Mouse (Mus musculus) large intestine, adult 2 months (tissue): Measurements from ENCODE around the gene Nat8f1. TPM values are rescaled to one million over a fixed set of nuclear protein-coding genes. Genes with fewer than 3 reads are reported as not detected.
A peak's percentile ranks its signal among the peaks of the same experiment; 100 is the strongest.
"Not testable (repeated sequence)": the region's sequence is repeated elsewhere in the genome, so short reads cannot be mapped to it uniquely, and the experiment has no call there.

ENCODE experiments used
- DNase-seq: peaks from one replicate; pipeline ENCODE4 v3.0.0-alpha.2; 2012; ENCODE audit warnings: low read depth, low spot score
- WGBS: fragments of 180-500 bp; shearing (Covaris S2); methylation state at CpG from one replicate; pipeline ENCODE4 v1.1.7; 2018; 5-methylcytosine and 5-hydroxymethylcytosine counted together
- polyA plus RNA-seq: library from polyadenylated mRNA; depleted of rRNA; stranded (reverse); fragments of >200 nt; gene quantifications from 2 replicates; pipeline ENCODE4 v1.2.3, GENCODE M21; 2012

Nat8f1 gene
- polyA plus RNA-seq, 1 experiment, result 12.6 TPM

- no peak for DNase-seq
- 92% methylated on average over 1 of the region's 1 CpGs for WGBS
Observed at GRCm38 (mm10) chr6:85909704-85910103, 5.8 kb downstream of the Nat8f1 start.

DNA sequence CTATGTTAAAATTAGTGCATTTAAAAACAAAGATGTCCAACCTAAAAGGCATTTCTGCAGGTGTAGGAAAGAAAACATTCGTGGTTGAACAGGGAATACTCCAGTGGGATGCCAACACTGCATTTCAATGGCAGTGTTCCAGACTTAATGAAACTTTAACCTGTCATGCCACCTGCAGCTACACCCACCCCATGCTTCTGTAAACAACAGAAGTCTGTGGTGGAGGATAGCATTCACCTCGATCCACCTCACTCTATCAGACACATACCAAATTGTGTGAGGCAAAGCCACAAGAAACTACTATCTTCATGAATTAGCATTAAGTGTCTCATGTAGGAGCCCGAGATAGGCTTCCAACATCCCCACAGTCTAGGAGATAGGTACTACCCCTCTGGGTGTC, 7.1 kb downstream of the Nat8f1 start:
- no peak for DNase-seq
- WGBS, result 32% methylated on average over 3 of the region's 3 CpGs

- WGBS, result 69% methylated on average over 2 of the region's 2 CpGs
- DNase-seq, result not testable (repeated sequence)
Observed at GRCm38 (mm10) chr6:85906911-85907351, 8.6 kb downstream of the Nat8f1 start.

GRCm38 (mm10) chr6:85904642-85905061, 10.8 kb downstream of the Nat8f1 start, which contains the start of gene Nat8f4:
Nat8f4 (minus strand) TSS chr6:85904884.
- not testable (repeated sequence) for DNase-seq
- 14% methylated on average over 20 of the region's 20 CpGs for WGBS

- WGBS, result 34% methylated on average over 2 of the region's 2 CpGs
- peak; percentile 46 for DNase-seq
Observed at GRCm38 (mm10) chr6:85902303-85902702, 13.2 kb downstream of the Nat8f1 start.

DNA sequence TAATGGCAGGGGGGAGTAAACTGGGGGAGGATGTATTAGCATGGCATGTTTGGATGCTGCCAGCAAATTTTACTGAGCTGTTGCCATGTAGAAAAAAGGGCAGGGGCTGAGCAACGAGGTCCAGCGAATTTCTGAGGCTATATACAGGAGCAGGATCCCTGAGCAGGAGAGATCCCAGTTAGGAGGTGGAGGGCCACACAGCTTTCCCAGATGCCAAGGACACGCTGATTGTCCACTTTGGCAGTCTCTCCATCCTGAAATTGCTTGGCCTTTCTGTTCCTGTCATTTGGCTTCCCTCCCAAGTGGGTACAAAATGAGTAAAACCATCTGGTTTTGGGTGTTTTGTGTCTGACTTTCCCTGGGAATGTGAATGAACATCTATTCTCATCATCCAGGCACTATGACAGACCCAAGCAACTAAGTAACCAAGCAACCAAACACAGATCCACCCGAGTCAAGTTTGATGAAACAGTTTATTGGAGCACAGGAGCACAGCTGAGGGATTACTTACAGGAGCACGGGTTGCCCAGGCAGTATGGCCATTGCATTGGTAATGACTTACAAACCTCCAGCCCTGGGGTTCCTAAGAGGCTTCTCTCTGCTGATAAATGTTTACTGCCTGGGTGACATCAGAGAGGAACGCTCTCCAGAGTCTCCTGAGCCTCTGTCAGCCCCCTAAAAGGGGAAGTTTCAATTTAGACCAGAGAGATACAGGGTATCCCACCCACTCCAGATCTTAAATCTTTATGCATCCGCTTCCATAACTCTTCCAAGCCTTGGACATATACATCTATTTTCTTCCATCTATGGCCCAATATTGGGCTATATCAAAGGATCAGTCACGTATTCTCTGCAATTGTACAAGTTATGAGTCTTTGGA, 16.7 kb downstream of the Nat8f1 start:
- DNase-seq, result not testable (repeated sequence)
- WGBS, result 77% methylated on average over 7 of the region's 8 CpGs

DNA sequence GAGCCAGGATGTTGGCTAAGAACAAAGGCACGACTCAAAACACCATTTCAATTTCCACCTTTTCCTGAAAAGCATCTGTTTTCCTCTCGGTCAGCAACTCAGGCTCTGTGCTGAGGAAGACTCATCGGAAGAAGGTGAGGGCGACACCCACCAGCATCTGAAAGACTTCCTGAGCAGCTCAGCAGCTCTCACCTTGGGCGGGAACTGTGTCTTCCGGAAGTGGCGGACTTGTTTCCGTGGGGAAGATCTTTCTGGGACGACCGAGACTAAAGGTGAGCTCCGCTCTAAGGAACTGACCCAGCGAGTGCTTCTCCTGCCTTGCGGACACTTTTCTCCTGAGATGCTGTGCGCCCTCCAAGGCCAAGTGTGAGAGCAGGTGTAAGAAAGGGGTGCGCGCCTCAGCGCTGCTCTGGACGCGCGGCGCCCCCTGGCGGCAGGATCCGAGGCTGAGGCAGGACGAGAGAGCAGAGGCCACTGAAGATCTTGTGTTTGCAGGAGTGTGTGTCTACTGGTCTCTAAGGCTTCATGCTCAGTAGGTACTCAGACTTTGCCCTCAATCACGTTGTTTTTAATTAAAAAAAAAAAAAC, 20.3 kb downstream of the Nat8f1 start:
- whole genome bisulfite sequencing, result 62% methylated on average over 25 of the region's 25 CpGs
- DNase-seq, result not testable (repeated sequence)

DNA sequence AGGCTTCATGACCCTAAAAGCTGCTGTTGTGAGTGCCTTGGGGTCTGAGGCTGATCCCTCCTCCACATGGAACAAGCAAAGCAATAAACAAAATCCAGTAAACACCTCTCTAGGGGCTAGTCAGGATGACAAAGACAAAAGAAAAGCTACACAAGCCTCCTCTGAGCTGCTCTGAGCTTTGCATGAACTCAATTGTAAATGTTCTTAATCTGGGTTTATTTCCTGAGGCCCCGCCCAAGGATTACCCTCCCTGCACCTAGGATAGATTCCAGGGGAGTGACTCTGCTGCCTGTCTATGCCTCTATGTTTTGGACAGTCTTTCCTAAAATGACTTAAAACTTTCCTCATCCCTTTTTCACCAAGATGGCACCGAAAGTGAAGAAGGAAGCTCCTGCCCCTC, 26.5 kb downstream of the Nat8f1 start:
- WGBS, result 84% methylated on average over 2 of the region's 2 CpGs
- DNase-seq, result no peak

DNA sequence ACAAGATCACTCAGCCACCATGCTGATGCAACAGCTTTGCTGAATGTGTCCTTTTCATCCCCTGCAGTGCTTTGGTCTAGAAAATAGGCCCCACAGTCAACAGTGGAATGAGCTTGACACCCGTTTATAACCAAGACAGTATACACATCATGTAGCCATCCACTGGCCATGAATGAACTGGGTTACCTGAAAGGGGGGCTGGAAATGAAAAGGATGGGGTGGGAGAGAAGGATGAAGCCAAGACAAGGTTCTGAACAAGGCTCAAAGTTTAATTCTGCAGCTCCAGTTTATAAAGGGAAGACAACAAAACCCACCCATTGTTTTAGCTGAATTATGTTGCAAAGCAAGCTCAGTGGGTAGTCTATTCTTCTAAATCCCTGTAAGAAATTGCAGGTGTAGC, 31.2 kb downstream of the Nat8f1 start:
- 69% methylated on average over 1 of the region's 1 CpGs for WGBS

GRCm38 (mm10) chr6:85883246-85883645, 32.2 kb downstream of the Nat8f1 start:
- DNase-seq, result not testable (repeated sequence)
- WGBS, result 94% methylated on average over 9 of the region's 9 CpGs

More for the DNA sequence above, 31.2 kb downstream of the Nat8f1 start:
- no peak for DNase-seq

- DNase-seq, result not testable (repeated sequence)
- WGBS, result 32% methylated on average over 5 of the region's 5 CpGs
Observed at GRCm38 (mm10) chr6:85869006-85869405, 46.5 kb downstream of the Nat8f1 start, which contains the start of gene Nat8f2. Nat8f2 (minus strand) TSS chr6:85869158.

DNA sequence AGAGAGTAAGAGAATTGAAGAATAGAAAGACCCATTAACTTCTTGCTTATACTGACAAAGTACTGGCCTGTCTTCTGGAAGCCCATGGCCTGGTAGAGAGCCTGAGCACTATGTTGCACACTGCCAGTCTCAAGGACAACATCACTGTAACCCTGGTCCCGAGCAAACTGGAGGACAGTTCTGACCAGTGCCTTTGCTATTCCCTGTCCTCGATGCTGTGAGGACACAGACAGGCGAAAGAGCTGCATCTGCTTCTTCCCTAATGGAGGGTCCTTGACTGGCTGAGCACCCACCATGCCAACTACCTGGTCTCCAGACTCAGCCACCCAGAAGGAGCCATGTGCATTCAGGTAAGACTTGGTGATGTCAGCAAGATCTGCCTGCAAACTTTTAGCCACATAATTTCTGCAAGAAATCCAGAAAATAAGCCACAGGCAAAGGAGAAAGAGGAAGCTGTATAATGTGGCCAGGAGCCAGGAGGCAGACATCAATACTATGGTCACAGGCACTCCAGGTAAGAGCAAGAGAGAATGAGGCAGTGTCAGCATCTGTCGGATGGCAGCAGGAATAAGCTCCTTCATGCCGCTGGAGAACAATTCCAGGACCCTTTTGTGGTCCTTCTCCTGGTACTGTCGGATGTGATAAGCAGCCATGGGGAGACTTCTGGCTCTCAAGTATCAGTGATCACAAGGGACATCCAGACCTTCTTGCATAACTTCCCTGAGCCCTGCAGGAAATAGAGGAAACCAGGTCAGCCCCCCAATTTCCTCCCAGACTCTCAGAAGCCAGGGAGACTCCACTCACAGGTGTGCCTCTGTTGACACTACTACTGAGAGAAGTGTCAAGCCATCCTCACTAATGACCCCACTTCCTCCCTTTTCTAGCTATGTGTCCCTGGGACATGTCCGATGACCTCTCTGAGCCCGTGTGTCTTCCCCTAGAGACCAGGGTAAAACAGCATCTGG, 47.5 kb downstream of the Nat8f1 start:
- WGBS, result 79% methylated on average over 8 of the region's 8 CpGs
- DNase-seq, result no peak

GRCm38 (mm10) chr6:85866995-85867394, 48.5 kb downstream of the Nat8f1 start:
- WGBS, result 84% methylated on average over 1 of the region's 1 CpGs

DNA sequence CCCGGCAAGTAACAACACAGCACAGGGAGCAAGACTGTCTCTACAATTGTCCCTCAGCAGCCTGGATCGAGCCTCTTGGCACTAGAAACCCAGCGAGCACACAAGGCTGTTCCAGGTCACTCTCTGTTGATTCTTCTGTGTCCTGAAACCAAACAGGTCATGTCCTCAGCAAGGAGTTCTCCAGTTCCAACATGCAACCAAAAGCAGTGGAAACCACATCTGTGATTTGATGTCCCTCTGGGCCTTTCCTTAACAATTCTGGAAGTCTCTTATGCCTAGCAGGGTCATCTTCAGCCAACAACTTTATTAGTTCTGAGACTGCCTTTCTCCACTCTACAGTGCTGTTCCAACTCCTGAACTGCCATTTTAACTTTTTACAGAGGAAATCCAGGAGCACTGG, 49.3 kb downstream of the Nat8f1 start:
- 84% methylated on average over 3 of the region's 3 CpGs for WGBS
- not testable (repeated sequence) for DNase-seq

More at GRCm38 (mm10) chr6:85866995-85867394, 48.5 kb downstream of the Nat8f1 start:
- DNase-seq, result not testable (repeated sequence)

DNA sequence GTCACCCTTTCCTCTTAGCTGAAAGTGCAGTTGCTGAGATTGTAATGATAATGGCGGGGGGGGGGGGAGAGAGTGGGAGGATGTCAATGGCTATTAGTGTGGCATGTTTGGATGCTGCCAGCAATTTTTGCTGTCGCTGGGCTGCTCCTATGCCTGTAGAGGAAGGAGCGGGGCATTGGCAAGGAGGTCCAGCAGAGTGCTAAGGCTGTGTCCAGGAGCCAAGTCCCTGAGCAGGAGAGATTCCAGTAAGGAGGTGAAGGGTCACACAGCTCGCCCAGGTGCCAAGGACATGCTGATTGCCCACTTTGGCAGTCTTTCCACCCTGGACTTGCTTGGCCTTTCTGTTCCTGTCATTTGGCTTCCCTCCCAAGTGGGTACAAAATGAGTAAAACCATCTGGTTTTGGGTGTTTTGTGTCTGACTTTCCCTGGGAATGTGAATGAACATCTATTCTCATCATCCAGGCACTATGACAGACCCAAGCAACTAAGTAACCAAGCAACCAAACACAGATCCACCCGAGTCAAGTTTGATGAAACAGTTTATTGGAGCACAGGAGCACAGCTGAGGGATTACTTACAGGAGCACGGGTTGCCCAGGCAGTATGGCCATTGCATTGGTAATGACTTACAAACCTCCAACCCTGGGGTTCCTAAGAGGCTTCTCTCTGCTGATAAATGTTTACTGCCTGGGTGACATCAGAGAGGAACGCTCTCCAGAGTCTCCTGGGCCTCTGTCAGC, 50.4 kb downstream of the Nat8f1 start:
- WGBS, result 67% methylated on average over 6 of the region's 7 CpGs

DNA sequence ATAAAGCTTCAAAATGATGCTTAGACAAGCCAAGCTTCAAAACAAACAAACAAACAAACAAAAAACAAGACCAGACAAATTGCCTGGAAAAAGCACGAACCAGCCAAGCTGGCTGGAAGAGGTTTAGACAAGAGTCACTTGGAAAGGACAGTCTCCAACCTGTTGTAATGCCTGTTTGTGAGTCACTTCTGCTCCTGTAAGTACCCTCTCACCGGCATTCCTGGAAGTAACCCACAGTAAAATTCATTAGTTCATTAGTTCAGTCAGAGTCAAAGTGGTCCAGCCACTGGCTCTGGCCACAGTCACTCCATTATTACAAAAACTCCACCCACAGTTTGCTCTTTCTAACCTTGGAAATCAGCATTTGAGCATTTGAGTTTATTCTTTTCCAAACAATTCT, 51.6 kb downstream of the Nat8f1 start:
- 88% methylated on average over 2 of the region's 2 CpGs for WGBS
- DNase-seq, result no peak

More for the DNA sequence above, 50.4 kb downstream of the Nat8f1 start:
- not testable (repeated sequence) for DNase-seq

- WGBS, result 32% methylated on average over 2 of the region's 2 CpGs
Observed at GRCm38 (mm10) chr6:85863136-85863535, 52.4 kb downstream of the Nat8f1 start.

DNA sequence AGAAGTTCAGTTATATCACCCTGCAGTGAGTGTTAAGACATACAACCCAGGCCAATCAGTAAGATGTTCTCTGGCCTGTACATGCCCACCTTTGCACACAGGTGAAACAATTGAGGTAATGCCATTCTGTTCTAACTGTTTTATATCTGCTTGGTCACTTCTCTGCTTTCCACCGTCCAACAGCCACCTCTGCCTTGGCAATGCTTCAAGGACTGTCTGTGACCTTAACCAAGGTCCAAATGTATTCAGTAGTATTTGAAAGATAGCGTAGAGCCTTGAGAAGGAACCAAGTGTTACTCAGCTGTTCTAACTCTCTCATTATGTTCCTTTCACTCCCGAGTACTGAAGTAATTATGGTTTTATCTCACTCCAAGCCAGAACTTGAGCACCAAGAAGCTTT, 52.9 kb downstream of the Nat8f1 start:
- no peak for DNase-seq
- WGBS, result 30% methylated on average over 3 of the region's 3 CpGs

More at GRCm38 (mm10) chr6:85863136-85863535, 52.4 kb downstream of the Nat8f1 start:
- no peak for DNase-seq

GRCm38 (mm10) chr6:85861247-85861646, 54.2 kb downstream of the Nat8f1 start:
- no peak for DNase-seq
- 78% methylated on average over 3 of the region's 3 CpGs for WGBS
